Mouse (Mus musculus): ENCODE measurements at regions not wholly inside any gene's neighbourhood (a gene's known extent, or its start where the extent isn't known, plus 50 kb on each side); places are given as distances from the start of the nearest gene placed in this dataset.

GRCm38 (mm10) chr2:8468989-8469388 lies 959.6 kb upstream of the Celf2 start:
- no peaks in the 10 kb centered on the region for H3K27me3 ChIP-seq (ENCODE audit: control insufficient read depth, insufficient read depth, low read length)
- H3K9ac ChIP-seq (ENCODE audit: low read length): no peak overlapping the region
- H3K9me3 ChIP-seq (ENCODE audit: control insufficient read depth, low read length): no peaks in the 10 kb centered on the region
- no peak overlapping the region for H3K27ac ChIP-seq (replicated peaks)
- H3K36me3 ChIP-seq (ENCODE audit: control insufficient read depth, insufficient read depth, low read length): no peaks in the 10 kb centered on the region
- no peak for ATAC-seq (ENCODE audit: low FRiP score, low TSS enrichment)
- no peak for DNase-seq (ENCODE audit: low spot score)
- H3K4me1 ChIP-seq (replicated peaks; ENCODE audit: control insufficient read depth, insufficient read depth): no peaks in the 10 kb centered on the region
- 66% methylated on average over 2 of the region's 2 CpGs for WGBS
- no peak overlapping the region for H3K4me3 ChIP-seq (ENCODE audit: low read depth, low read length)
- H3K4me2 ChIP-seq (replicated peaks; ENCODE audit: low read depth): no peak overlapping the region
- TF ChIP-seq CTCF (IDR thresholded peaks at IDR 0.05; ENCODE audit: low read depth) (no peak), EP300 (optimal IDR thresholded peaks at IDR 0.05) (no peak)

- no peak overlapping the region for H3K9ac ChIP-seq (ENCODE audit: low read length)
- TF ChIP-seq EP300 (optimal IDR thresholded peaks at IDR 0.05): no peak
- TF ChIP-seq CTCF (IDR thresholded peaks at IDR 0.05; ENCODE audit: low read depth): no peak
- H3K27me3 ChIP-seq (ENCODE audit: control insufficient read depth, insufficient read depth, low read length): no peaks in the 10 kb centered on the region
- ATAC-seq (ENCODE audit: low FRiP score, low TSS enrichment) (no peak), DNase-seq (ENCODE audit: low spot score) (no peak)
- no peak overlapping the region for H3K27ac ChIP-seq (replicated peaks)
- no peaks in the 10 kb centered on the region for H3K9me3 ChIP-seq (ENCODE audit: control insufficient read depth, low read length)
- no peaks in the 10 kb centered on the region for H3K4me1 ChIP-seq (replicated peaks; ENCODE audit: control insufficient read depth, insufficient read depth)
- no peak overlapping the region for H3K4me3 ChIP-seq (ENCODE audit: low read depth, low read length)
- H3K36me3 ChIP-seq (ENCODE audit: control insufficient read depth, insufficient read depth, low read length): no peaks in the 10 kb centered on the region
- H3K4me2 ChIP-seq (replicated peaks; ENCODE audit: low read depth): no peak overlapping the region
Measured at GRCm38 (mm10) chr2:8468351-8468750, 959.0 kb upstream of the Celf2 start.

GRCm38 (mm10) chr2:8467531-8468203 lies 958.3 kb upstream of the Celf2 start:
- no peaks in the 10 kb centered on the region for H3K9me3 ChIP-seq (ENCODE audit: control insufficient read depth, low read length)
- no peak overlapping the region for H3K4me2 ChIP-seq (replicated peaks; ENCODE audit: low read depth)
- TF ChIP-seq EP300 (optimal IDR thresholded peaks at IDR 0.05) (no peak), CTCF (IDR thresholded peaks at IDR 0.05; ENCODE audit: low read depth) (no peak)
- H3K27ac ChIP-seq (replicated peaks): no peak overlapping the region
- H3K27me3 ChIP-seq (ENCODE audit: control insufficient read depth, insufficient read depth, low read length): no peaks in the 10 kb centered on the region
- ATAC-seq (ENCODE audit: low FRiP score, low TSS enrichment) (no peak), DNase-seq (ENCODE audit: low spot score) (no peak)
- H3K4me3 ChIP-seq (ENCODE audit: low read depth, low read length): no peak overlapping the region
- whole genome bisulfite sequencing: 73% methylated on average over 2 of the region's 2 CpGs
- no peaks in the 10 kb centered on the region for H3K36me3 ChIP-seq (ENCODE audit: control insufficient read depth, insufficient read depth, low read length)
- no peaks in the 10 kb centered on the region for H3K4me1 ChIP-seq (replicated peaks; ENCODE audit: control insufficient read depth, insufficient read depth)
- no peak overlapping the region for H3K9ac ChIP-seq (ENCODE audit: low read length)

- 47% methylated on average over 3 of the region's 3 CpGs for WGBS
- H3K36me3 ChIP-seq (ENCODE audit: control insufficient read depth, insufficient read depth, low read length): no peaks in the 10 kb centered on the region
- no peak overlapping the region for H3K9ac ChIP-seq (ENCODE audit: low read length)
- DNase-seq (ENCODE audit: low spot score) (no peak), ATAC-seq (ENCODE audit: low FRiP score, low TSS enrichment) (no peak)
- no peak overlapping the region for H3K27ac ChIP-seq (replicated peaks)
- H3K27me3 ChIP-seq (ENCODE audit: control insufficient read depth, insufficient read depth, low read length): no peaks in the 10 kb centered on the region
- no peaks in the 10 kb centered on the region for H3K4me1 ChIP-seq (replicated peaks; ENCODE audit: control insufficient read depth, insufficient read depth)
- H3K4me3 ChIP-seq (ENCODE audit: low read depth, low read length): no peak overlapping the region
- no peak overlapping the region for H3K4me2 ChIP-seq (replicated peaks; ENCODE audit: low read depth)
- no peaks in the 10 kb centered on the region for H3K9me3 ChIP-seq (ENCODE audit: control insufficient read depth, low read length)
- TF ChIP-seq CTCF (IDR thresholded peaks at IDR 0.05; ENCODE audit: low read depth): no peak
Measured at GRCm38 (mm10) chr2:8452566-8453243, 943.3 kb upstream of the Celf2 start.

- DNase-seq (ENCODE audit: low spot score) (no peak), ATAC-seq (ENCODE audit: low FRiP score, low TSS enrichment) (no peak)
- Histone ChIP-seq H3K9ac (ENCODE audit: low read length) (no peak overlapping the region), H3K4me3 (ENCODE audit: low read depth, low read length) (no peak overlapping the region), H3K4me1 (replicated peaks; ENCODE audit: control insufficient read depth, insufficient read depth) (no peaks in the 10 kb centered on the region), H3K27me3 (ENCODE audit: control insufficient read depth, insufficient read depth, low read length) (no peaks in the 10 kb centered on the region), H3K27ac (replicated peaks) (no peak overlapping the region), H3K4me2 (replicated peaks; ENCODE audit: low read depth) (no peak overlapping the region), H3K36me3 (ENCODE audit: control insufficient read depth, insufficient read depth, low read length) (no peaks in the 10 kb centered on the region), H3K9me3 (ENCODE audit: control insufficient read depth, low read length) (no peaks in the 10 kb centered on the region)
- TF ChIP-seq EP300 (optimal IDR thresholded peaks at IDR 0.05) (no peak), CTCF (IDR thresholded peaks at IDR 0.05; ENCODE audit: low read depth) (no peak)
- 54% methylated on average over 1 of the region's 1 CpGs for WGBS
Measured at GRCm38 (mm10) chr2:8441230-8441629, 931.9 kb upstream of the Celf2 start.

- no peak for ATAC-seq (ENCODE audit: low FRiP score, low TSS enrichment)
- WGBS: 63% methylated on average over 5 of the region's 5 CpGs
Measured at GRCm38 (mm10) chr2:8429652-8430343, 920.4 kb upstream of the Celf2 start.

More at GRCm38 (mm10) chr2:8429652-8430343, 920.4 kb upstream of the Celf2 start:
- DNase-seq (ENCODE audit: low spot score): no peak
- Histone ChIP-seq H3K27me3 (ENCODE audit: control insufficient read depth, insufficient read depth, low read length) (no peaks in the 10 kb centered on the region), H3K4me1 (replicated peaks; ENCODE audit: control insufficient read depth, insufficient read depth) (no peaks in the 10 kb centered on the region), H3K9ac (ENCODE audit: low read length) (no peak overlapping the region), H3K36me3 (ENCODE audit: control insufficient read depth, insufficient read depth, low read length) (no peaks in the 10 kb centered on the region), H3K4me3 (ENCODE audit: low read depth, low read length) (no peak overlapping the region), H3K9me3 (ENCODE audit: control insufficient read depth, low read length) (no peaks in the 10 kb centered on the region), H3K4me2 (replicated peaks; ENCODE audit: low read depth) (no peak overlapping the region), H3K27ac (replicated peaks) (no peak overlapping the region)
- no peak for TF ChIP-seq EP300 (optimal IDR thresholded peaks at IDR 0.05)
- no peak for TF ChIP-seq CTCF (IDR thresholded peaks at IDR 0.05; ENCODE audit: low read depth)

Measured in stomach, postnatal 0 days (tissue).